Mouse (Mus musculus): ENCODE results near the gene Gm45062.

Gene Gm45062

DNA sequence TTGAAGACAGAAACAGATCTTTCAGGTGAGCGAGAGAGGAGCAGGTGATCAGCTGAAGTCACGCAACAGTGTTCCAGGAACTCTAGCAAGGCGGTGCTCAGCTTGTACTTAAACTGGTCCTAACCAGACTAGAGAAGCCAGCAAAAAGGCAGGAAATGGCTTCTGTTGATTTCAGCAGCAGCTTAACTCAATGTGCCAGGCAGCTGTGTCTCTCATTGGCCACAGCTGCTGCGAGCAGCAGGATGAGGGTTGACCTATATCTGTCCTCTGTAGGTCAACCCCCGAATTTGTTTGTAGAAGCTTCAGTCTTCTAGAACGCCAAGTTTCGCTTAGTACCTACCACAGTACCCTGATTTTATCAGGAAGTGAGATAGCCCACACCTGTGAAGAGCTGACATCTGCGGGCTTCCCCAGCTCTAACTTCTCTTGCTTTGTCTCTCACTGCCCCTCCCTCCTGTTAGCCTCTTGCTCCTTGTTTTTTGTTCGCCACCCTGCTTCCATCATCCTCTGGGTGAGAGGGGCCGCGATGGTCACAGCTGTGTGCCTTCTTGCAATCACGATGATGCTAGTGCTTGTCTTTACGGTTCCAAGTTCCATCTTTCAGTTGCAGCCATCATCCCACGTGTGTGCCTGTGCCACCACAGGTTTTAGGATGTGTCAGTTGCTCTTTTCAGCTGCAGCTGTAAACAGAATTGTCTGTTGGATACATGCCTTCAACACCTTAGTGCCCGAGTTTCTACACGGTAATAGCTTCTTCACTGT lies 226.3 kb downstream of the Gm45062 start:
- DNase-seq, result no peak

DNA sequence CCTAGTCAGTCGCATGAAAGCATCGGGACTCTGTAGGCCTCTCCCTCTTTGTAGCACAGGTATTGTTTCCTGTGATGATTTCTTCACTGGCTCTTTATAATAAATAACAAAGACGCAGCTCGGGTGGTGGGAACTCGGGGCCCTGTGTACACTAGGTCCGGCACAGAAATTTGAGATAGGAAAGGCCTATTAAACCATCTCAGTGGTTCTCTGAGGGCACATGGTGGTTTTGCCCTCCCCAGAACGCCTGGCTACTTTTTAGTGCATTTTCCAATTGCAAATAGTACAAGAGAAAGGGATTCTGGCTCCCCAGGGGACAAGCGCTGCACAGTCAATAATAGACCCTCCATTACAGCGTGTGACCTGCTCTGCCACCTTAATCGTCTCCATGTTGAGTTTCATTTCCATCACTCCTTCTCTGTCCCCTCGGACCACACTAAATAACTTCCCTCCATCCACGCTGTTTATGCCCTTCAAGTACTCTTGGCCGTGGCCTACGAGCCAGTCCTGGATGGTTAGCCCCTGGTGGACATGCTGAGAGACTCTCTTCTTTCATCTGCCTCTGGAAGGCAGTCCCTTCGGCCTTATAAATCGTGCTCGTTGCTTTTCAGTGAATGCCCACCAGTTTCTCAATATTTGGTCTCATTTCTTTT lies 227.3 kb downstream of the Gm45062 start:
- DNase-seq, result no peak

DNA sequence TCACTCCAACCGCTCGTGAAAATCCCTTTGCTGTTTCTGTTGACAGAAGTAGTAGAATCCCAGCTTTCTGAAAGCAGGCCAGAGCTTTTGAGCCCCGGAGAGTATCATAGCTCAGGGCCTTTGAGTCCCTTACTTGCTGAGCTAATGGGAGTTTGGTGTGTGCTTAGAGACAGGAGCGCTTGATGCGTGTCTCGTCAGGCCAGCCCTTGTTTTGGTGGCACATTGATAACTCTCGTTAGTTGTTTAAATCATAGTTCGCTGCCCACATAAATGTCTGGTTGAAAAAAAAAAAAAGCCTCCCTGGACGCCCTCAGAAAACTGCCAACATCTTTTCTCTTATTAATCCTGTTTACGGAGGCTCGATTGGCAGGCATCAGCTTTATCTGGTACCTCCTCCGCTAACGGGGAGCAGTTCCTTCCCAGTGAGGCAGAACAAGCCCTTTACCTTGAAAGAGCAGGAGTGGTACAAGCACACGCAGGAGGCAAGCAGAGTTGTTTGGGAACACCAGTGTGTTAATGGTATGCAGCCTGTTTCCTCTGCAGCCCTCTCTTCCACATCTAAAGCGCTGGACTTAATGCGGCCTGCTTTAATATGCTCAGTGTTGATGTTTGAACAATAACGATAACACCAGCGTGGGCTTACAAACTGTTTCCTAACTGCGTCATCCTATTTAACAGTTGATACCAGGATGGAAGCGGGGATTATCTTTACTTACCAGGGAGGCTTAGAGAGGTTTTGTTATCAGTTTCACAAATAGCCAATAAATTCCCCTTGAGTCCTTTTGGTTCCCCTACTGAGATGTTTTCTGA lies 228.0 kb downstream of the Gm45062 start:
- DNase-seq, result no peak

DNA sequence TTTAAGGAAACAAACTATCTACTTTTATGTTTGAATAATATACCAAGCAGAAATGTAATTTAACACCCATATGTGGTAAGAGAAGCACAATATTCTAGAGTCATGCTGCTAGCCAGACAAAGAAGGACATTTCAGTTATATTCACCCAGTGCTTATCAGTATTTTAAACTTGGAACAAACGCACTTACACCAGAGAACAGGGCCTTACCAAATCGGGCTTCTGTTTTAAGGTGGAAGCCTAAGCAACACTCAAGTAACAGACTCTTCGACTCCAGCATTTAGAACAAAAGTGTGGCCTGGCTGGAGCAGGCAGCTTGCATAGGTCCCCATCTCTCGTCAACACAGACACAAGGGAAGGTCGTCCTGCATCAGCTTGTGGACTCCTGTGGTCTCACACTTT lies 229.0 kb downstream of the Gm45062 start:
- no peak for DNase-seq

DNA sequence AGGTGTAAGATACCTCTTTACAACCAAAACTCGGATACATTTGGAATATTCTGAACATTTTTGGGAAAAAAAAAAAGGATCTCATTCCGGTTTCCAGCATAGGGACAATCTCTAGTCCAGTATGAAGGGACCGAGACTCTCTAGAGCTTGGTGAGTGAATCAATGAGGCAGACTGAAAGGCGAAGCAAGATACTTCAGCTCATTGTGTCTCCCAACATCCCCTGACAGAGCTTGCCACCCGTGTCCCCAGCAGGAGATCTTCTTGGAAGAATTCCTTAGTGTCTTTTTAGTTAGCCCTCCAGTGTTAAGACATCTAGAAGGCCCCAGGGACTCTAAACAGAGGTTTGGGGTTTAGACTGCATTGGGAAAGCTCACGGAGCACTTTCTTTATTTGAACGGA lies 230.0 kb downstream of the Gm45062 start:
- DNase-seq, result no peak

DNA sequence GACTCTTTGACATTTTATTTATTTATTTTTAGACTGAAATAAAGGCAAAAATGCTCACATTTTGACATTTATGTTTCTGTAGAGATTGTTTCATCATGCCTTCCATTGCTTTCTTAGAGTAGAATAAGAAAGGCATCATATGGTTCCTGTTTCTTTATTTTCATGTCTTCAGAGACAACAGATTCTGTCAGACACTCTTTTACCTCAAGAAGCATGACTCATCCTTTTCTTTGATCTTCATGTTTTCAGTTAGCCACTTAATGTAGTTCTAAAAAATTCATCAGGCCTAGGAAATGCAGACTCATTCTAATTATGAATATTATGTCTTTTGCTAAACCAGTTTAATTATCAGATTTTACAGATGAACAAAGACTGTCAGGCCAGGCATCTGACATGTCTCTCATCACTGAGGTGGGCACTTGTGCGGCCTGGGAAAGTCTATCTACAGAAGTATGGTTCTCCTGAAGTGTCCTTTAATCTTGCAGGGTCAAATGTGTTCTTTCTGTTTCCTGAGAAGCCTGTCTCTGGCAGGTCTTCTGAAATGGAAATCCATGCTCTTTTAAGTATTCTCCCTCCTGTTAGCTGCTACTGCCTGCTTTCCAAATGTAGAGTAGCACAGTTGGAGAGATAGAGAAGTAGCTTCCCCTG lies 230.8 kb downstream of the Gm45062 start:
- no peak for DNase-seq

DNA sequence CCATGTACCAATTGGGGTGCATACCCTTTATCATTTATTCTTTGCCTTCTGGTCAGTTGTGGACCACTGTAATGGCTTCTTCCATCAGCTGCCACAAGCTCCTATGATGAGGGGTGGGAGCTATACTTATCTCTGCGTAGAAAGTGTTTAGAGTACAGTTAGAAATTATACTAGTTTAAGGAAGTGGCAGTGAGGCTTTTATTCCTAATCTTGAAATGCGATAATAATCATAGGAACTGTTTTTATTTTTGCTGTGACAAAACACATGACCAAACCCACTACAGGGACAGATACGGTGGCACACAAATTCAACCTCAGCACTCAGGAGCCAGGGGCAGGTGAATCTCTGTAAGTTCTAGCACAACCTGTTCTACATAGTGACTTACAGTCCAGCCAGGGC lies 233.0 kb downstream of the Gm45062 start:
- DNase-seq, result no peak

DNA sequence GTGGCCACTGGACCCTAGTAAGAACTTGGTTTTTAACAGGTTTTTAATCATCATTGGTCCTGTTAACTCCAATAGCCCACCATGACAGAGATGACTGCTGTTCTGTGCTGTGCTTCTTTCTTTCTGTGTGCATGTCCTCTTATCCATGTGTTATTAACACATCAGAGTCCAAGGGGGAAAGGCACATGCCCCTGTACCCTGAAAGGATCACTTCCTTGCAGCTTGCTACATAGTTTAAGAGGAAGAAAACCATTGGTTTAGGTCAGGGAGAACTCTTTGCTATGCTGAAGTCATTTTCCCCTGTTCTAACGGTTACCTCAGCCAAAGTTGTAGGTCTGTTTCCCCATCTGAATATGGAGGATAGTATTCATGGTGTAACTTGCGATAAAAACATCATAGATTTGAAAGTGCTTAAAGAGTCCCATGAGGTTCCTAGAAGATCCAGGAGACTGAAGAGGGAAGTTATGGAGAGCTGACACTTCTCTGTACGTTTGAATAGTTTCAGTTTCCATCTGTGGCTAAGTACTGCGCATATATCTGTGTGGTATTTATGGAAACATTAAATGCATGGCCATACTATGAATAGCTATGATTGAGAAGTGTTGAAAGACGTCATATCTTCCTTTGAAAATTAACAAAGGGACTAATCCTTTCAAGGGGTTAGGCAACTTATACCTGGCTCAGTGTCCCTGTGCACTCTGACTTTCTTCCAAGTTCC lies 236.0 kb downstream of the Gm45062 start:
- no peak for DNase-seq

DNA sequence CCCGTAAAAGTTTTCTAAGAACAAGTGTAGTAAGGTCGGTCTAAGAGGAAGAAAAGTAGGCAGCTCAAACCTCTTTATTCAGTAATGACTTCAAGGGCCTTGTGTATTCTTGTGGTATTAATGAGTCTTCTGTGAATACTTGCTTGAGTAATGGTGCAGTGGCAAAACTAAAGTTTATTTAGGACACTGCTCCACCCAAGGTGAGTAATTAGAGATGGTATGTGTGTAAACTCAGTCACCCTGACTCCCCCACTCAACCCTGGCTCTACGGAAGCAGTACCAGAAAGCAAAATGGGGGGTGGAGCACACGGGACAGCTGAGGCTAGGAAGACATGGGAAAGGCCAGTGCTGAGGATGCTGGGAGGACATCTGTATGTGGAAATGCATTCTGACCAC lies 236.6 kb downstream of the Gm45062 start:
- no peak for DNase-seq

DNA sequence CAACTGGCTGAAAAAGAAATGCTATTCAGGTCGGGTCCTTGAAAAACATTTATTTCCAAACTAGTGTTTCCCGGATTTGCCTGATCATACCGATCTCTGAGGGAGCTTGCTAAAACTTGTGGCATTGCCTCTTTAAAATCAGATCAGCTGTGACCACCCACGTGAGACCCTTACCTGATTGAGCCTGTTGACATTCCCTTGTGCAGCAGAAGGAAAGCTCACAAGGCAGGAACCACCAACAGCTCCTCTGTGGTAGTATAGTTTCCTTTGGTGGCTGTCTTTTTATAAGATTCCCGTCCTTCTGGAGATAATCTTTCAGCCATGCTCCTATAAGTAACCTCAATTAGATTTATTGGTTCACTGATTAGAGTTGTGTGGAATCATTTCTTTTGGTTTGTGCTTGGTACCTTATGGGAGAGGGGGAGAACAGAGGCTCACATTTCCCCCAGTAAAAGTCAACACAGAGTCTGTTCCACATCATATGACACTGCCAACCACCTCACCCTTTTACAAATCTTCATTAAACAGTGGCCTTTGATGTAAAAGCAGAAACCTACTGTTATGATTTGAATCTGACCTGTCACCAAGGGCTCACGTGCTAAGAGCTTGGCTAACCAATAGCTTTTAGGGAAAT lies 238.1 kb downstream of the Gm45062 start:
- DNase-seq, result no peak

DNA sequence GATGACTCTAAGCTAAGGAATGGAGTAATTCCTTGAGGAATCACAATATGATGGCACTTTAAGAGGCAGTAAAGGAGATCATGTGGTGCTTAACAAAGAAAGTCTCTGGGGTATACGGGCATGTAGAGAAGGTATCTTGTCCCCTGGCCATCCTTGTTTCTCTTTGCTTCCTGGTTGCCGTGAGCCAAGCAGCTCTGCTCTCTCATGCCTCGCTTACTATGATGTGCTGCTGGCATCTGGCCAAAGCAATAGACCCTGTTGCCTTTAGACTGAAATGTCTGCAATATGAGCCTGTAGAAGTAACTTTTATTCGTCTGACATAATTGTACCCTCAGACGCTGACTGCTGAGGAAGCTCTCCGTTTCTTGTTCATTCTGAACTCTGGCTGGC lies 238.6 kb downstream of the Gm45062 start:
- no peak for DNase-seq

DNA sequence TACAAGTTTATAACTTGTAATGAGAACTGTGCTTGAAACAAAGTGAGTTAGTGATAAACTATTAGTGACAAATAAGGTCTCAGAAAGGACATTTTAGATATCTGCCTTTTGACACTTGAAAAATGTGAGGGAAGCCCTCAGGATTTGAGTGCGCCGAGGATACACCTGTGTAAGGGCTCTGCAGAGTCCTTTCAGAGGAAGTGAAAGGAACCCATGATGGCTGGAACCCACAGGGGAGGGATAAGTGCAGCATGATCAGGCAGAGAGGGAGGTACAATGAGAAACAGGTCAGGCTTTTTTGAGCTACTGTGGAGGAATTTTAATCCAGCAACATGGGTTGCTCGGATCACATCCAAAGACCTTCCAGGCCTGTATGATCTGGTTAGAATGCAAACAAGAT lies 239.7 kb downstream of the Gm45062 start:
- DNase-seq, result no peak

DNA sequence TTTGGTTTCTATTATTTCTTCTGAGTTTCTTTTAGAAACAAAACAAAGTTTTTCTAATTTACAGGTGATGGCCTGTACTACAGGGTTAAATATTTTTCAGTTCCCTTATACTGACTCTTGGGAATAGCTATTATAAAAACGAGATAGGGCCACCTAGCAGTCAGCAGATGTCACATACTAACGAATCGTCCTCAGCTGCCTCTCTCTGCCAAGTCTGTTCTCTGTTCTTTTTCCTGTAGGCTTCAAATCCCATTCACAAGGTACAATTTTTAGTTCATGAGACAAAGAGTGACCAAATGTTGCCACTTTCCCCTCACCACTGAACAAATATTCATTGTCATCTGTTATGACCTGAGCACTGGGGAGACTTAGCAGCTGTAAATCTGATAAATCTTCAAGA lies 244.7 kb downstream of the Gm45062 start:
- no peak for DNase-seq

DNA sequence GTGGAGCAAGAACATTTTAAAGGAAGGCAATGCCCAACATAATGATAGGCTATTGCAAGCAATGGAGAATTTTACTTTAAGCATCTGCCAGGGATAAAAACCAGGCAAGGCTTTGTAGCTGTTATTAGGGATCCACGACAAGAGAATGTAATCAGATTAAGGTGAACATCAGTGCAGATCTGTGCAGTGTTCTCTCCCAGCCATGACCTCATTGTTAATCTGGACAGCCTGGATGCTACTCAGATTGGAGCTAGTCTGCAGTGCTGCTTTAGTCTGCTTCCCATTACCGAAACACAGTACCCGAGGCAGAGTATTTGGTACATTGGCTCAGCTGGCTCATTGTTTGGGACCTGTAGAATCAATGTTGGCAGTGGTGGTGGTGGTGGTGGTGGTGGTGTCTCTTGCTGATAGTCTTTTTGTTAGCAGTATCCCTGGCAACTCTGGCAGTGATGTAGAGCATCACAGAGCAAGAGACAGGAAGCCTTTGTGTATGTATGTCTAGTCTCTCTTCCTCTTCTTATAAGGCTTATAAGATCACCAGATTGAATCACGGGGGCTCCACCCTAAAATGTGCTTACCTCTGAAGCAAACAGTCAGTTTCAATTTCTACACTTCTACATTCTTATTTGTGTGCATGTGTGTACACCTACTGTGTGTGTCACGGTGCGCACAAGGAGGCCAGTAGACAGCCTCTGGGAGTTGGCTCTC lies 245.4 kb downstream of the Gm45062 start:
- DNase-seq, result peak; percentile 10

DNA sequence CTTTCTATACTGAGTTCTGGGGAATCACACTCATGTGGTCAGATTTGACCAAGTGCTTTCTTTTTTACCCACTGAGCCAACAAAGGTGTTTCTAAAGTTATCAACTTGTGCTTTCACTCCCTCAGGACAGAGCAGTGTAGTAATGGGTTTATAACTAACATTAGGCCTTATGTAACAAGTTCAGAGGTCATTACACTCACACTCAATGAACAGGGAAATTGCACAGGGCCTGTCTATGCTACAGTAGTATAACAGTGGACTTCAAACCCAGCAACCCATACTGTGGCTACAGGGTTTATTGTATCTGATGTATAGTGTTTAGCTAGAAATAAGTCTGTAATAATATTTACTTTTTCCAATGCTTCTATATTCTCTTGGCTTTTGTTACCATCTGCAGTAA lies 247.4 kb downstream of the Gm45062 start:
- DNase-seq, result no peak

DNA sequence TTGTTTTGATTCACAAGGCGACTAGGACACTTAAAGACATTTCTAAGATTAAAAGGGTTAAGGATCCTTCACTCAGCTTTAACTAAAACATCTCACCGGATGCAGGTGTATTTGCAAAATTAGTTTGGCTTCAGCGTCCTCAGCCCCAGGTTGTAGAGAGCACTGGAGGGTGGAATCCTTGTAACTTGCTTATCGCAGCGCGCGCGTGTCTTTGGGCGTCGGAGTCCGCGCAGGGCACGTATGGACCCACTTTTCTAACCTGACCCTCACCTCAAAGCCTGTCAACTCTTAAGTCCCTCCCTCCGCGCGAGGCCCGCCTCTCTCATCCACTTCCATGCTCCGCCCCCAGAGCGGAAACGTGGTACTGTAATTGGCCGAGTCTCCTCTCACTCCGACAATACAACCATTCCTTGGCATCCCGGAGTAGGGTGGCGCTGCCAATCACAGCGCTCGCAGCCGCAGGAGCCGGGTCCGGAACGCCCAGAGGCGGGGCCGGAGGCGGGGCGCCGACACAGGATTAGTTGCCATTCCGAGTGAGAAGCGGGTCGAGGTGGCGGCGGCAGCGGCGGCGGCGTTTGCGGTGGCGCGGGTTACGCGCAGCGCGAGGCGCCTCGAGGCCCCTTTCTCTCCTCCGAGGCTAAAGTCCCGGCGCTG lies 249.8 kb downstream of the Gm45062 start:
- DNase-seq, result peak; percentile 98

DNA sequence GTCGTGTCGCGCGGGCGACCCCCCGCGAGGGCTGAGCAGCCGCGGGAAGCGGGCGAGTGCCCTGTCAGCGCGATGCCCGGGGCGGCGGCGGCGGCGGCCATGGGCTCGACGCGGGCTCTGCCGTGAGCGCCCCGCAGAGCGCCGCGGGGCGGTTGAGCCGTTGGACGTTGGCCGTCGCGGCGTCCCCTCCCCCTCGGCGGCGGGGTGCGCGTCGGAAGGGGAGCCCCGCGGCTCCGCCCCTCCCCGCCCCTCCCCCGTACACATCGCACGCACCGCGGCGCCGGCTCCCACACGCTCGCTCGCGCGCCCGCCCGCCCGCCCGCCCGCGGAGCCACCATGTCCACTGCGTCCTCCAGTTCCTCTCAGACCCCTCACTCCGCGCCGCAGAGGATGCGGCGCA lies 250.3 kb downstream of the Gm45062 start, which contains the start of gene Glcci1:
Gene Glcci1, plus strand, starts transcription at position 50 of the 400 bp plus-strand sequence.
- DNase-seq, result peak; percentile 74

DNA sequence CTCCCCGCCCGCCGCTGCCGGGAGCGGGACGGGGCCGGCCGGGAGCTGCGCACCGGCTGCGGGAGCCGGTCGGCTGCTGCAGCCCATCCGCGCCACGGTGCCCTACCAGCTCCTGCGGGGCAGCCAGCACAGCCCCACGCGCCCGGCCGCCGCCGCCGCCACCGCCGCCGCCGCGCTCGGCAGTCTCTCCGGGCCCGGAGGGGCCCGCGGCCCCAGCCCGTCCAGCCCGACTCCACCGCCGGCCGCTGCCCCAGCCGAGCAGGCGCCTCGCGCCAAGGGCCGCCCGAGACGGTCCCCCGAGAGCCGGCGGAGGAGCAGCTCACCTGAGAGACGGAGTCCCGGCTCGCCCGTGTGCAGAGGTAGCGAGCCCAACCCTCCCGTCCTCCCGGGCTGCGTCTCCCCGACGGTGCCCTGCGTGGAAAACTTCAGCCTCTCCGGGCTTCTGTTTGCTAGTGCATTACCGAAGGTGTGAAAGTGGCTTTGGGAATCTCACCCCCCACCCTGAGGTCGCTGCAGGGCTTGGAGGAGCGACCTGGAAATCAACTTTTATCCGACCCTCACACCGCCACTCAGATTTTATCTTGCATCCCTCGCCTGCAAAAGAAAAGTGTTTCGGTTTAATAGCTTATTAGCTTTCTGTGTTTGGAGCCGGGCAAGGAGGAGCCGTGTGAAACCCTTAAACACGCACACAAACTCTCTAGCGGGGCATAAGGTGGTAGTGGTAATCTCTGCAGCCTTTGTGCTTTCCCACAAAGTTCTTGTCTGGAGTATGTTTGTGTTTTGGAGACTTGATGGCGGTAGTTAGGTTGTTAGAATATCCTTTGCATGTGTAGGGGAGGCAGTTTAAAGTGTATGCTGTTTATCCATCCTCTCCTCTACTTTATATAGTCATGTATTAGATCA lies 251.0 kb downstream of the Gm45062 start:
- DNase-seq, result peak; percentile 31

DNA sequence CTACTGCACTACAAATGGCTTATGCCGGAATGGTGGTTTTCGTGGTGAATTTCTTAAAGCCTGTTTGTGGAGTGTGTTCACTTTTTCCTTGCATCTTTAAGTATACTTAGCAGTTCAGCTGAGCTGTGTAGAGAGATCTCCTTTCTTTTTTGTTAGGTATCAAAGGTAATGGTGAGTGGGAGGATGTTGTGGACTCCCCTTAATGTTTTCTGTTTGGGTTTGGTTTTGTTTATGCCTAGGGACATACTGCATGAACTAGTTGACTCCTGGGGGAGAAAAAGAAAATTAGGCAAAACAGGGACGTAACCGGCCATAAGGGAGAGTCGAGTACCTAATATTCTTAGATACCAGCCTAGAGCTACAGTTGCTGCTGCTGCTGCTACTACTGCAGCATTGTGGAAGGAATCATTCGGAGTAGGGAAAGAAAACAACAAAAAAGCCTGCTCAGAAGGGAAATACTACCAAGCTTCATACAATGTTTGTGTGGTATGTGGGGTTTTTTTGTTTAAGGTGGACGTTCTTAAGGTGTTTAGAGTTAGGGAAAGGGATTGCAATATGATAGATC lies 251.7 kb downstream of the Gm45062 start:
- DNase-seq, result no peak

Data from lung, postnatal 14 days (tissue).